Mouse (Mus musculus): ENCODE data around the gene Tsc22d2. TPM values are rescaled to one million over a fixed set of nuclear protein-coding genes. Genes with fewer than 3 reads are reported as not detected.

The Tsc22d2 gene
- 10 to 100 TPM; 28.7 to 33.1 TPM for total RNA-seq (2021)

DNA sequence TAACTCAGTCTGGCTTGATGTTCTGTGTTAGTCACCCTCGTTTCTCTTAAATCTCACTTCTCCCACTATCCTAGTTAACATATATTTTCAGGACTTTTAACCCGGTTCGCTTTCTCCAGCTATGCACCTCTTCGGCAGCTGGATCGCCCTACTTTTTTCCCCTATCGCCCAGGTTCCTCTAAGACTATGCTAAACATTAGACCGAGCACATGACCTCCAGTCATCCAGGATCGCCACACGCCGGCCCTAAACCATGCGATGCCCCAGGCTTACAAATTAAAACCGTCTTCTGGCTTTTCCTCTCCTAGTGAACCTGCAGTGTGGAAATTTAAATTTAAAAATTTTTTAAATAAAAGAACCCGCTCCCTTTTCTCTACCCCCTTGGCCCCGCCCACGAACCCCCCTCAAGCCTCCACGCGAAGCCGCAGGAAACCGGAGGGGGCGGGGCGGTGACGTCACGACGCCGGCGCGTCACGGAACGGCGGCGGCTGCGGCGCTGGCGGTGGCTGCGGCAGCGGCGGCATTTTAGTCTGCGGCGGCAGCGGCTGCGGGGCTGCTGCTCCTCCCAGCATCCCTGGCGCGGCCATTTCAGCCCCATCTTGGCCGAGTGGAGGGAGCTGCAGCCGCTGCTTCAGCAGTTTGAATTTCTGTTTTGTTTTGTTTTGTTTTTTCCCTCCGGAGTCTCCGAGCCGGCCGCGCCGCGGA is at the start of gene Tsc22d2:
Gene Tsc22d2 (plus strand): TSS at position 482 of the 705 bp plus-strand sequence.
- intact Hi-C loops (cut with DNase I), result loop anchor here (2.0 to 10.0 kb wide), 3 partner anchors 110 to 280 kb away; partner anchors contain the start of gene Siah2
- peak; percentile 98 to 99 for DNase-seq

DNA sequence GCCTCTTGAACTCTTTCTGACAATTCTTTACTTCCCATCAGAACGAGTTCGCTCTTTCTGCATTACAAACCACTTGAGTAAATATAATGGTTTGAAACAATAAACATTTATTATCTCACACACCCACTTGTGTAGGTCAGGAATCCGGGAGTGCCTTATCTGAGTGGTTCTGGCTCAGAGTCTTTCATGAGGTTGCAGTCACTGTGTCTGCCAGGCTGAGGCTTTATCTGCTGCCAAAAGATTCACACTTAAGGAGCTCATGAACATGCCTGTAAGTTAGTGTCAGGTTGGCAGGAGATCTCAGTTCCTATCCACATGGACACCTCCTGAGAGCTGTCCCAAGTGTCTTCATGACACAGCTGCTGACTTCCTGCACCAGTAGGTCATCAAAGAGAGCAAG is 47.8 kb upstream of the Tsc22d2 start:
- peak in 1 of 2 experiments; percentile 9 for DNase-seq
- intact Hi-C loops (cut with DNase I), result no loop called here

DNA sequence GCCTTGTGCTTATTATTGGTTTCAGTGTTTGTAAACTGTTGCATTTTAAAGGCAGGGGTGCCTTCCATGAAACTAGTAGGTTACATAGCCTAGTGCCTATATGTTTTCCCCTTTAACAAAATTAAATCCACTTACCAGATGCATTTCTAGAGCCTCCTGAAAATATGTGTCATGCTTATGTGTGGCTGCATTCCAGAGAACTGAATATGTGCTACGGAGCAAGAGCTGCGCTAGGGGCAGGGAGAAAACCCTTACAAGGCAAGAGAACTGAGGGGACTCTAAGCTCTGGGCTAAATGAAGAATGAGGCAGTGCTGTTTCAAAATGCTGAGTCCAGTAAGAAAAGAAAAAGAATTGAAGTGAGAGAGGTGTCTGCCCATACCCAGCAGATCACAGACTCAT is 43.7 kb upstream of the Tsc22d2 start:
- peak in 1 of 2 experiments; percentile 13 for DNase-seq
- intact Hi-C loops (cut with DNase I), result loop anchor here (5.0 kb wide), 1 partner anchor 209 kb away; no protein-coding TSS in a partner anchor

DNA sequence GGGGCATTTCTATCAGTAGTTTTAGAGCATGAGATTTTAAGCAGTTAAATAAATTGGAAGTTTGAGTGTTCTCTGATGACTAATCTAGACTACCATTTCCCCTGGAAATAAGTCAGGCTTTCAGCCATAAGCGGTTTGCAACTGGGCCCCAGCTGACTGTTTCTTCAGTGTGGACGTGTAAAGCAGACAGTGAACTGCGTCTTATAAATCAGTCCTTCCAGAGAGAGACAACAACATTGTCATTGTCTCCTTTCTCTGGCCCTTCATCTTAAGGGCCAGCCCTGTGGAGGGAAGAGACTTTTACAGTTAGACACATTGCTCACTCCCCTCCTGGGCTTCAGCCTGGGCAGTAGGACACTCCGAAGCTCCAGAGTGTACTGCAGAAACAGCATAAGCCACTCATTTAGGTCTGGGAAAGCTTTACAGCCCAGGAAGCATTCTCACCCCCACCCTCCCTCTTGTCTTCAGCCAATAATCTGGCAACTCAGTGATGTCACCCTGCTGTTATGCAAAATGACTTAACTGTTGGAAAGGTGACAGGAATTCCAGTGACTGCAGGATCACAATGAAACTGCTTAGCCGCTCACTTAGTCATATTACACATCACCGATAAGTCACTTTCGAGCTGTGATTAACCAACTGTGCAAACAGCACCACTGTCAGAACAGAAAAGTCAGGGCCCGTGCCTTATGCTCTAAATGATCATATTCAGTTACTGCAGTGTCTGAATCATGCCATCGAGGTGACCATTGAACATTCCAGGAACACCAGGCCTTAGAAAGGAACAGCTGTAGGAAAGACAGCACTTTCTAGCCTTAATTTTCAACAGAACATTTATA is 42.2 kb upstream of the Tsc22d2 start:
- intact Hi-C loops (cut with DNase I), result loop anchor here (1.0 to 5.0 kb wide), 2 partner anchors 44 to 210 kb away; no protein-coding TSS in a partner anchor
- DNase-seq, result peak; percentile 91 to 92

DNA sequence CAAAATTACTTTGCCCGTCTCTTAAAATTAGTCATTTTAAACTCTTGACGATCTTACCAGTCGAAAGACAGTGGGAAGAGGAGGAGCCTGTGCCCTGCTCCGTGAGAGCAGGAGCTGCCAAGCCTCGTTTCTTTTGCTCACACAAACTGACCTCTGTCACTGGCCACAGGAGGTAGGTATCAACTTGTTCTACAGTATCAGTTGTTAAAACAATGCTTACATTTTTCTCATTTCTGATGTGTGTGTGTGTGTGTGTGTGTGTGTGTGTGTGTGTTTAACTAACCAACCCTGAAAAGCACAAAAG is 41.7 kb upstream of the Tsc22d2 start:
- intact Hi-C loops (cut with DNase I), result loop anchor here (1.0 to 5.0 kb wide), 2 partner anchors 43 to 211 kb away; no protein-coding TSS in a partner anchor
- no peak for DNase-seq

DNA sequence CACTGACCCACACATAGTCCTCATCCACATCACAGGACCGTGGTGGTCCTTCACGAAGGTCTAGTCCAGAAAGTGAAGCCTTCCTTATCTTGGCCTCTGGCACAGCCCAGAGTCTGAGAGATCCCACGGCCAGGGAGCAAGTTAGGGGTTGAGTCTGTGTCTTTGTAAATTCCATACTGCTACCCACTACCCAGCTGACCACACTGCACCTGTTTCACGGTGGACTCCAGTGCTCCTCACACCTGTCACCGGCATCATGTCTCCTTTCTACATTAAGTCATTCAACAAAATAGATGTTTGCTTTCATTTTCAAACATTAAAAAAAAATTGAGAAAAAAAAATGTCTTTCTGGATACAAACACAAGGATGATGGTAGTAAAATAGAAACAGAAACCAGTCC is 40.2 kb upstream of the Tsc22d2 start:
- intact Hi-C loops (cut with DNase I), result loop anchor here (1.0 to 5.0 kb wide), 2 partner anchors 39 to 212 kb away; no protein-coding TSS in a partner anchor
- no peak for DNase-seq

DNA sequence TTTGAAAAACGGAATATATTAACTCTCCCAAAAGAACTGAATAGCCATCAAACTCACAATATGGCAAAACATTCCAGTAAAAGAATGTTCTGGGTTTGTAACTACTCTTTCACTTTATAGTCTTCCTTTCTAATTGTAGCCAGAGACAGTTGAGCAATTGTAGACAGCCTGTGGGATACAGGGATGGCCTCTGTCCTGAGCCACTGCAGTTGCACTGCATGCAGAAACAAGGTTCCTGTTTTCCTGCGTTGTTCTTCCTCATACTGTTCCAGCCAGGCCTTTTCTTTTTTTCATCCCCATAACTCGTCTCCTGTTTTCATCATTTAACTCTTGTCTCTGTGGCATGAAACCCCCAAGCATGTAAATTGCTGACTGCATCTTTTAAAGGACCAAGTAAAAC is 37.8 kb upstream of the Tsc22d2 start:
- intact Hi-C loops (cut with DNase I), result no loop called here
- no peak for DNase-seq

DNA sequence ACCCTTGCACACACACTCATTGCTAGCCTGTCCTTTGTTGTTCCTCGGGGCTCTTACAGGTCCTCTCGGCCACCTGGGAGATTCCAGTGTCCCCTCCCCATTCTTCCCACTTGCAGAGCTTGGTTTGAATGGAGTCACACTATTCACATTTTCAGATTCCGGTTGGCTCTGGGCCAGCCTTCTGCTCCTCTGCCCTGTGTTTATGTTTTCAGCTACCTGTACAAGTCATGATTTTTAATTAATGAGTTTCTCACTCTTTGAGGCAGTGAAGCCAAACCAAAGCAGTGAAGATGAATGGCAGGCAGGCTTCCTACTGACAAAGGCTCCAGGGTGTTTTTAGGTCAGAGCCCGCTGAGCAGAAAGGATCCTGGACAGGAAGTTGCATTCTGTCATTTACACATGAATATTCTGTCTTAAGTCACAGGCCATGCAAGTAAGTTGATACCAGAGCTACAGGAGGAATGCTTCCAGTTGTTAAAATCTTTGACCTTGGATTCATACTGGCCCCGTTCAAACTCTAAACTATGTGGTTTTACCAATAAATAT is 36.9 kb upstream of the Tsc22d2 start:
- DNase-seq, result no peak

DNA sequence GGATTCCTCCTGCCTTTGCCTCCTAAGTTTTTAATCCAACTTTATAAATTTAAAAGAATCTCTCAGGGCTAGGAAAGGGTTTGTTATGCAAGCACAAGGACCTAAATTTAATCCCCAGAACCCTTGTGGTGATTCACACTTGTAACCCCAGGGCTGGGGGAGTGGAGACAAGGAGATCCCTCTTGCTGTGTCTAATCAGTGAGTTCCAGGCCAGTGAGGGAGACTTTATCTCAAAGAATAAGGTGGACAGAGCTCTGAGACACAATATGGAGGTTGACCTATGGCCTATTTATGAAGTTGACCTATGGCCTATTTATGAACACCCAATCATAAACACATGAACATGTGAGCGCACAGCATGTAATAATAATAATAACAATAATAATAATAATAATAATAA is 31.8 kb upstream of the Tsc22d2 start:
- intact Hi-C loops (cut with DNase I), result no loop called here
- DNase-seq, result no peak

More for the DNA sequence above, 36.9 kb upstream of the Tsc22d2 start:
- intact Hi-C loops (cut with DNase I), result no loop called here

DNA sequence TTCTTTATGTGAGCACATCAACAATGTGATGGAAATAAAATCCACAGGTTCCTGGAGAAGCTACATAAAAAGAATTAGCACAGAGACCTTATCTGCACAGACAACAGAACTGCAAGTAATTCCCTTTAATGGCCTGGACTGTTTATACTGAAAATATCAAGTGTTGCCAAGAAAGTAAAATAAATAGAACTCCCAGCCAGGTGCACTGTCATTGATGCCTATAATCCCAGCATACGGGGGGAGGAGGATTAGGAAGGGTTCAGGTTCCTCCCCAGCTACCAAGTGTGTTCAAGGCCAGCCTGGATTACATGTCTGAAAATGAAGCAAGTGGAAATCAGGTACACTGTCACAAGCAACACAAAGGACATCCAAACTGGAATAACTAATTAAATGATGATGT is 29.5 kb upstream of the Tsc22d2 start:
- intact Hi-C loops (cut with DNase I), result no loop called here
- DNase-seq, result no peak

DNA sequence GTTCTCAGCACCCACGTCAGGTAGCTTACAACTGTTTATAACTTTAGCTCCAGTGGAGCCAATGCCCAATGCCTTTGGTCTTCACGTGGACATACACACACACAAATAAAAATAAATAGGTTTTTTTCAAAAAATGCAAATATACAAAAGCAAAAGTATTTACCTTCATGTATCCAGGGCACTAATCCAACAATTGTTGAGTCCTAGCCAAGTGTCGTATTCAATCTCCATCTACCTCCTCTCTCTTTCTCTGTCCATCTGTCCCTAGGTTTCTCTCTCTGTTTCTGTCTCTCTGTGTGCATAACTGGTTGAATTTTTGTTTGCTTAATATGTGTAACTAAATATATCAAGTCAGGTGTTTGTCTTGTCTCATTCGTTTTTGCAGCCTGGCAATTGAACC is 25.8 kb upstream of the Tsc22d2 start:
- no peak for DNase-seq
- intact Hi-C loops (cut with DNase I), result no loop called here

DNA sequence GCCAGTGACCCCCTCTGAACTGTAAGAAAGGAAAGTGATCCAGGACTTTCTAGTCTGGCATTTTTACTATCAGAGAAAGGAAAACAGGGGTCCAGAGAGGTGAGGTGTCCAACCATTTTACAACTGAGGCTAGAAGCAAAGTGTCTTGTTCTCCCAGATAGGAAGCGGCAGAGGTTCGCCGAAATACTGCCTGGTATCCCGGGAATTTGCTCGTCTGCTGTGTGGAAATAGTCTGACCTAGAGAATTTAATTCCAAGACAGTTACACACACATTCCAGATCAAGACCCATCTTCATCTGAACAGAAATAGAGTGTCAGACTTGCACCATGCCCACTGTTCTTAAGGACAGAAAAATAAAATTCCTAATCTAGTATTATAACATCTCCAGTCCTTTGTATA is 16.0 kb upstream of the Tsc22d2 start:
- intact Hi-C loops (cut with DNase I), result no loop called here

DNA sequence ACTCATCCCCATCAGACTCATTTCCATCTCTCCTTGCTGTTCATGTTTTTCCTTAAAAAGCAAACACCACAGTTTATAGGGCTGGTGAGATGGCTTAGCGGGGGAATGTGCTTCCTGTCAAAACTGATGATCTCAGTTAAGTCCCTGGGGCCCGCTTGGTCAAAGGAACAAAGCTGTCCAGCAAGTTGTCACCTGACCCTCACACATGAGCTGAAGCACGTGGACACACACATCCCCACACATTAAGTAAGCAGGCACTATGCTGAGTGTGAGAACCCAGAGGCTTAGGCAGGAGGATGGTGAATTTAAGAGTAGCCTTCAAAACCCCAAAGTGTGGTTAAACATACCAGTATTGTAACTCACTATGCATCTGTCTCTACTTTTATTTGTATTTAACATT is 14.6 kb upstream of the Tsc22d2 start:
- DNase-seq, result peak in 1 of 2 experiments; percentile 23
- intact Hi-C loops (cut with DNase I), result no loop called here

More for the DNA sequence above, 16.0 kb upstream of the Tsc22d2 start:
- DNase-seq, result no peak

DNA sequence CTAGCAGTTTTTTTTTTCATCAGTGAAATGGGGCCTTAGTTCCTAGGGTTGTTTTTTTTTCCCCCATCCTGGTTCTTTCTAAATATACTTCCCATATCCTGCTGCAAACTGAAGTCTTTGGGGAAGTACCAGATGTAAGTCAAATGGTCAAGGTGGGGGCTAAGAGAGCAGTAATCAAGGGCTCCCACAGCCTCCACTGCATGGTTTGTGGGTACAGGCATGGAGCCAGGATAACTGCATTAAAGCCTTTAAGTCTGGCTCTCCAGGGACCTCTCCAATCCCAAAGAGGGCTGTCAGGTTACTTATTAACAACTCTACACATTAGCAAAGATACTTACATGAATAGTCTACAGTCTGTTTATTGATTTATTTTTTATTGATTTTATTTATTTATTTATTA is 2.8 kb upstream of the Tsc22d2 start:
- no peak for DNase-seq

DNA sequence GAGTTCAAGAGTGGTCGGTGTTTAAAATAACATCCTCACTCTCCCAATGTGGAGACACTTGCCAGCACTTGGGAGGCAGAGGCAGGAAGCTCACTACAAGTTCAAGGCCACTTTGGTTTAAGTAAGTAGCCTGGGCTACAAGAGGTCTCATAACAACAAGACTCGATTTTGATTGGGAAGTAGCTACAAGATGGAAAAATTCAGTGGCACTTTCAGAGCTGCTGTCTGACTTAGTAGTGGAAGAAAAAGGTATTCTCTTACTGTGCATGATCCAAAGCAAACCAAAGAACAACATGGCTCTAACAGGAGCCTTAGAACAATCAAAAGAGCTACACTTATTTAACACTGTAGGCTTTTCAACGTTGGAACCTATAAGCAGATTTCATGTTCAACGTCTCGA is 844 bp upstream of the Tsc22d2 start:
- no peak for DNase-seq
- intact Hi-C loops (cut with DNase I), result loop anchor here (1.0 to 10.0 kb wide), 4 partner anchors 39 to 281 kb away; partner anchors contain the start of gene Siah2

More for the DNA sequence above, 2.8 kb upstream of the Tsc22d2 start:
- intact Hi-C loops (cut with DNase I), result loop anchor here (10.0 kb wide), 2 partner anchors 107 to 283 kb away; partner anchors contain the start of gene Siah2

DNA sequence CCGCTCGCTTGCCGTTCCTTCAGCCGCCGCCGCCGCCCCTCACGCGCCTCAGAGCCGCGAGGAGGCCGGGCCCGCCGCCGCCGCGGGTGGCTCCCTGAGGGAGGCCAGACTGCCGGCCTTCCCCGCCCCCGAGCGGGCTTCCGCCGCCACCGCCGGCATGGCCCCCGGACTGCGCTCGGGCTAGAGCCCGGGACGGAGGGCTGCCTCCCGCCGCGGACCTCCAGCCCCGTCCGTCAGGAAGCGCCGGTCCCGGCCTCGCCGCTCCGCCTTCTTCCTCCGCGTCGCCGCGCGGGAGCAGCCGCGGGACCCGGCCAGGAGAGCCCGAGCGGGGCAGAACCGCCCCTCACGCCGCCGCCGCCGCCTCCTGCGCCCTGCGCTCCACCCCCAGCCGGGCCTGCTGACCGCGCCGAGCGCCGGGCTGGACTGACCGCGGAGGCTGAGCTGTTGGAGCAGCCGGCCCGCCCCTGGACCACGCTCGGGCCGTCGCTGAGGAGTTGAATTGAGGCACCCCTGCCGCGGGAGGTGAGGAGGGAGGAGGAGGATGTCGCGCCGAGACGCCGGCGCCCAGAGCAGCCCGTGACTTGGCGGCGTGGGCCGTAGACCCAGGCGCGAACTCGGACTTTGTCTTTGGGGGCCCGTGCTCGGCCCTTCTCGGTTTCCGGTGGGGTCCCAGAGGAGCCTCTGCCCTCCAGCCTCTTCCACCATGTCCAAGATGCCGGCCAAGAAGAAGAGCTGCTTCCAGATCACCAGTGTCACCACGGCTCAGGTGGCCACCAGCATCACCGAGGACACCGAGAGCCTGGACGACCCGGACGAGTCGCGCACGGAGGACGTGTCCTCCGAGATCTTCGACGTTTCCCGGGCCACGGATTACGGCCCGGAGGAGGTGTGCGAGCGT is 720 bp downstream of the Tsc22d2 start:
- peak; percentile 83 to 88 for DNase-seq
- intact Hi-C loops (cut with DNase I), result loop anchor here (2.0 to 10.0 kb wide), 4 partner anchors 110 to 568 kb away; partner anchors contain the start of genes Pfn2 and Siah2

DNA sequence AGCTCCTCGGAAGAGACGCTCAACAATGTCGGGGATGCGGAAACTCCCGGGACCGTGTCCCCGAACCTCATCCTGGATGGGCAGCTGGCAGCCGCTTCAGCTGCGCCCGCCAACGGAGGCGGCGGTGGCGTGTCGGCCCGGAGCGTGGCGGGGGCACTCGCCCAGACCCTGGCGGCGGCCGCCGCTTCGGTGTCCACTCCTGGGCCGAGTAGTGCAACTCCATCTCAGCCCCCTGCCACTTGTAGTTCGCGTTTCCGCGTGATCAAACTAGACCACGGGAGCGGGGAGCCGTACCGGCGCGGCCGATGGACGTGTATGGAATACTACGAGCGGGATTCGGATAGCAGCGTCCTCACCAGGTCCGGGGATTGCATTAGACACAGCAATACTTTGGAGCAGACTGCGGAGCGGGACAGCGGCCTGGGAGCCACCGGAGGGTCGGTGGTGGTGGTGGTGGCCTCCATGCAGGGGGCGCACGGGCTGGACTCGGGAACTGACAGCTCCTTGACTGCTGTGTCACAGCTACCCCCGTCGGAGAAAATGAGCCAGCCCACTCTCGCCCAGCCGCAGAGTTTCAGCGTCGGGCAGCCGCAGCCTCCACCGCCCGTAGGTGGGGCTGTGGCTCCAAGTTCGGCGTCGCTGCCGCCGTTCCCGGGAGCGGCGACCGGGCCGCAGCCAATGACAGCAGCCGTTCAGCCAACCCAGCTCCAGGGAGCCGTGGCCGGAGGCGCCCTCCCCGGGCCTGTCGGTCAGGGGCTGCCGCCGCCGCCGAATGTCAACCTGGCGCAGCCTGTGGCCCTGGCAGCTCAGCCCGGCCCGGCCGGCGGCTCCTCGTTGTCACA is 1.6 kb downstream of the Tsc22d2 start:
- intact Hi-C loops (cut with DNase I), result loop anchor here (1.0 to 10.0 kb wide), 7 partner anchors 44 to 569 kb away; partner anchors contain the start of genes Eif2a, Pfn2, Serp1 and Siah2

DNA sequence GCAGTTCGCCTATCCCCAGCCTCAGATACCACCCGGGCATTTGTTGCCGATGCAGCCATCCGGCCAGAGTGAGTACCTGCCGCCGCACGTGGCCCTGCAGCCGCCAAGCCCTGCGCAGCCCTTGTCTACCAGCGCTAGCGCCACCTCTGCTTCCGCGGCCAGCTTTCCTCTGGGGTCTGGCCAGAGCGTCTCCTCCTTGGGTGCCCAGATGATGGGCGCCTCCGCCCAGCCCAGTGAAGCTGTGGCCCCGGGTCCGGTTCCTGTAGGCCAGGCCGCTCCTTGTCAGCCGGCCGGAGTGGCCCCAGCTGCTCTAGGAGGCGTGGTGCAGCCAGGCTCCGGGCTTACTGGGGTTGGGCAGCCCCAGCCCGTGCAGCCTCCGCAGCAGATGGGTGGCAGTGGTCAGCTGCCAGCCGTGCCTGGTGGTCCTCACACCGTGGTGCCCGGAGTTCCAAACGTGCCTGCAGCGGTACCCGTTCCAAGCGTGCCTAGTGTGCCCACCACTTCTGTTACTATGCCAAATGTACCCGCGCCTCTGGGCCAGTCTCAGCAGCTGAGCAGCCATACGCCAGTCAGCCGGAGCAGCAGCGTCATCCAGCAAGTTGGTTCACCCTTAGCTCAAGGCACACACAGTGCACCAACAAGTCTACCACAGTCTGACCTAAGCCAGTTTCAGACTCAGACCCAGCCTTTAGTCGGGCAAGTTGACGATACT is 2.4 kb downstream of the Tsc22d2 start:
- intact Hi-C loops (cut with DNase I), result loop anchor here (1.0 to 10.0 kb wide), 6 partner anchors 45 to 570 kb away; partner anchors contain the start of genes Eif2a, Pfn2, Serp1 and Siah2
- peak; percentile 50 to 68 for DNase-seq

More for the DNA sequence above, 1.6 kb downstream of the Tsc22d2 start:
- peak; percentile 86 to 88 for DNase-seq
